Mouse (Mus musculus) ES-CJ7 (cell line): ENCODE data around the gene Cdc42bpg.

ENCODE experiments used
- DNase-seq: peaks from one replicate; pipeline ENCODE4 v3.0.0; 2011; ENCODE audit warnings: low read depth, low spot score

The Cdc42bpg gene

GRCm38 (mm10) chr19:6331178-6331577, 24.9 kb downstream of the Cdc42bpg start:
- DNase-seq = no peak

GRCm38 (mm10) chr19:6331719-6332516, 25.7 kb downstream of the Cdc42bpg start:
- DNase-seq = peak; percentile 76

- no peak for DNase-seq
Observed at GRCm38 (mm10) chr19:6333761-6334595, 27.7 kb downstream of the Cdc42bpg start.

GRCm38 (mm10) chr19:6334673-6335457, 28.6 kb downstream of the Cdc42bpg start, which contains the start of gene Men1:
Gene Men1 (plus strand): TSS chr19:6334979.
- peak; percentile 99 for DNase-seq

GRCm38 (mm10) chr19:6335458-6335827, 29.2 kb downstream of the Cdc42bpg start:
- no peak for DNase-seq

- DNase-seq = no peak
Observed at GRCm38 (mm10) chr19:6336920-6337319, 30.7 kb downstream of the Cdc42bpg start.

GRCm38 (mm10) chr19:6338171-6338570, 31.9 kb downstream of the Cdc42bpg start:
- DNase-seq = no peak

- no peak for DNase-seq
Observed at GRCm38 (mm10) chr19:6338716-6339115, 32.5 kb downstream of the Cdc42bpg start.

GRCm38 (mm10) chr19:6339191-6339590, 32.9 kb downstream of the Cdc42bpg start:
- no peak for DNase-seq

GRCm38 (mm10) chr19:6339890-6340504, 33.7 kb downstream of the Cdc42bpg start:
- peak; percentile 75 for DNase-seq

GRCm38 (mm10) chr19:6340524-6341452, 34.5 kb downstream of the Cdc42bpg start, which contains the start of gene Map4k2:
Gene Map4k2 (plus strand): TSS chr19:6341135.
- peak; percentile 71 for DNase-seq

GRCm38 (mm10) chr19:6341453-6342077, 35.3 kb downstream of the Cdc42bpg start:
- DNase-seq = no peak

- no peak for DNase-seq
Observed at GRCm38 (mm10) chr19:6342276-6342933, 36.1 kb downstream of the Cdc42bpg start.

GRCm38 (mm10) chr19:6343066-6343925, 37.0 kb downstream of the Cdc42bpg start:
- no peak for DNase-seq

- no peak for DNase-seq
Observed at GRCm38 (mm10) chr19:6343996-6344395, 37.7 kb downstream of the Cdc42bpg start.

- no peak for DNase-seq
Observed at GRCm38 (mm10) chr19:6346023-6346422, 39.8 kb downstream of the Cdc42bpg start.

GRCm38 (mm10) chr19:6346661-6347060, 40.4 kb downstream of the Cdc42bpg start:
- DNase-seq = no peak

GRCm38 (mm10) chr19:6347615-6348014, 41.4 kb downstream of the Cdc42bpg start:
- DNase-seq = no peak
